Mouse (Mus musculus) liver, embryonic 11.5 days (tissue): ENCODE data around the gene Tor4a. TPM values are rescaled to one million over a fixed set of nuclear protein-coding genes. Genes with fewer than 3 reads are reported as not detected.

Experiments
- ATAC-seq: fragments of 200-750 bp; cut with Nextera tagmentation; replicated peaks from 2 replicates; pipeline ENCODE4 v1.8.0; 2017; ENCODE audit warnings: moderate number of reproducible peaks, mild to moderate bottlenecking, moderate TSS enrichment, moderate library complexity; ENCODE audit not compliant: low FRiP score
- DNase-seq: peaks from one replicate; pipeline ENCODE4 v3.0.0-alpha.2; 2017; ENCODE audit warnings: low spot score
- H3K27ac ChIP-seq: fragments of 300-500 bp; sonication (generic); 2 replicates; pipeline ENCODE4 v1.5.1; 2014; ENCODE audit warnings: mild to moderate bottlenecking, low read depth, low read length, control low read depth
- H3K27me3 ChIP-seq: fragments of 300-500 bp; sonication (generic); replicated peaks from 2 replicates; pipeline ENCODE4 v1.6.1; 2014; ENCODE audit warnings: low read length, mixed read lengths; ENCODE audit not compliant: control insufficient read depth, insufficient read depth
- H3K36me3 ChIP-seq: fragments of 300-500 bp; sonication (generic); 2 replicates; pipeline ENCODE4 v1.6.1; 2014; ENCODE audit warnings: mild to moderate bottlenecking, low read length, moderate library complexity, mixed read lengths; ENCODE audit not compliant: control insufficient read depth, insufficient read depth
- H3K4me1 ChIP-seq: fragments of 300-500 bp; sonication (generic); replicated peaks from 2 replicates; pipeline ENCODE4 v1.6.1; 2014; ENCODE audit warnings: low read length, mixed read lengths; ENCODE audit not compliant: control insufficient read depth, insufficient read depth
- H3K4me2 ChIP-seq: fragments of 300-500 bp; sonication (generic); 2 replicates; pipeline ENCODE4 v1.6.1; 2014; ENCODE audit warnings: mild to moderate bottlenecking, control low read depth, moderate library complexity
- H3K4me3 ChIP-seq: fragments of 300-500 bp; sonication (generic); 2 replicates; pipeline ENCODE4 v1.5.1; 2014; ENCODE audit warnings: low read depth, low read length, control low read depth
- H3K9ac ChIP-seq: fragments of 300-500 bp; sonication (generic); 2 replicates; pipeline ENCODE4 v1.6.1; 2014; ENCODE audit warnings: low read depth, low read length, control low read depth
- H3K9me3 ChIP-seq: fragments of 300-500 bp; sonication (generic); 2 replicates; pipeline ENCODE4 v1.6.1; 2016; ENCODE audit warnings: low read length, inconsistent platforms, mixed read lengths; ENCODE audit not compliant: control insufficient read depth
- WGBS: fragments of 180-500 bp; shearing (Covaris S2); extraction: QIAGEN DNeasy Blood & Tissue Kit; methylation state at CpG from one replicate; pipeline ENCODE4 v1.1.7; 2014; 5-methylcytosine and 5-hydroxymethylcytosine counted together
- polyA plus RNA-seq: library from polyadenylated mRNA; unstranded; fragments of >200 nt; fragmentation: Nextera tagmentation; extraction: Ambion mirVana; gene quantifications from 2 replicates; pipeline ENCODE4 v1.2.1, GENCODE M21; 2014

The Tor4a gene
- polyA plus RNA-seq, 1 experiment from 2014 or later: 12.1 TPM

- WGBS: 67% methylated on average over 4 of the region's 4 CpGs
- no peak; the same call in 1 of the 2 replicates for ATAC-seq
These were observed 7.0 kb upstream of the Tor4a start for GRCm38 (mm10) chr2:25203631-25204214.

GRCm38 (mm10) chr2:25200631-25201030 lies 3.9 kb upstream of the Tor4a start:
- Histone ChIP-seq H3K27ac (no peak overlapping the region), H3K4me3 (no peak overlapping the region), H3K27me3 (no peaks in the 10 kb centered on the region), H3K9me3 (no peaks in the 10 kb centered on the region), H3K9ac (no peak overlapping the region), H3K36me3 (peaks cover 43% of the 10 kb centered on the region), H3K4me1 (peaks cover 17% of the 10 kb centered on the region), H3K4me2 (no peak overlapping the region)
- DNase-seq (no peak), ATAC-seq (no peak)
- 83% methylated on average over 2 of the region's 2 CpGs for WGBS

More at GRCm38 (mm10) chr2:25203631-25204214, 7.0 kb upstream of the Tor4a start:
- Histone ChIP-seq H3K9me3 (no peaks in the 10 kb centered on the region), H3K4me3 (no peak overlapping the region), H3K27ac (no peak overlapping the region), H3K36me3 (peaks cover 54% of the 10 kb centered on the region), H3K4me2 (no peak overlapping the region), H3K27me3 (no peaks in the 10 kb centered on the region), H3K4me1 (no peaks in the 10 kb centered on the region), H3K9ac (no peak overlapping the region)
- DNase-seq: no peak

GRCm38 (mm10) chr2:25197946-25198345 lies 1.3 kb upstream of the Tor4a start:
- peak overlapping the region; percentile 92; the same call in 1 of the 2 replicates for H3K27ac ChIP-seq
- H3K4me2 ChIP-seq: no peak overlapping the region
- H3K9me3 ChIP-seq: no peaks in the 10 kb centered on the region
- H3K36me3 ChIP-seq: peaks cover 29% of the 10 kb centered on the region
- no peak overlapping the region for H3K4me3 ChIP-seq
- ATAC-seq: no peak
- no peaks in the 10 kb centered on the region; the same call in 1 of the 2 replicates for H3K27me3 ChIP-seq
- no peak for DNase-seq
- H3K9ac ChIP-seq: no peak overlapping the region
- H3K4me1 ChIP-seq: peaks cover 40% of the 10 kb centered on the region

- Histone ChIP-seq H3K27ac (peak overlapping the region; percentile 92), H3K4me2 (peak overlapping the region; percentile 84), H3K9me3 (no peaks in the 10 kb centered on the region), H3K36me3 (peaks cover 27% of the 10 kb centered on the region), H3K27me3 (no peaks in the 10 kb centered on the region; the same call in 1 of the 2 replicates), H3K4me3 (no peak overlapping the region; the same call in 1 of the 2 replicates), H3K9ac (no peak overlapping the region; the same call in 1 of the 2 replicates), H3K4me1 (peaks cover 40% of the 10 kb centered on the region)
- ATAC-seq: no peak
- WGBS: 25% methylated on average over 2 of the region's 2 CpGs
- DNase-seq: no peak
These were observed 505 bp upstream of the Tor4a start for GRCm38 (mm10) chr2:25197191-25197590.

- H3K36me3 ChIP-seq: peaks cover 15% of the 10 kb centered on the region
- peak; percentile 73 for DNase-seq
- ATAC-seq: peak; percentile 60
- H3K27me3 ChIP-seq: no peaks in the 10 kb centered on the region; the same call in 1 of the 2 replicates
- WGBS: 10% methylated on average over 55 of the region's 55 CpGs
- H3K4me3 ChIP-seq: peak overlapping the region; percentile 62
- peak overlapping the region; percentile 92 for H3K27ac ChIP-seq
- peaks cover 40% of the 10 kb centered on the region for H3K4me1 ChIP-seq
- H3K4me2 ChIP-seq: peak overlapping the region; percentile 84
- H3K9me3 ChIP-seq: no peaks in the 10 kb centered on the region
- H3K9ac ChIP-seq: peak overlapping the region; percentile 75
These were observed 1.2 kb downstream of the Tor4a start for GRCm38 (mm10) chr2:25195211-25196156.

- Histone ChIP-seq H3K36me3 (peaks cover 7% of the 10 kb centered on the region), H3K9ac (peak overlapping the region; percentile 75), H3K27me3 (no peaks in the 10 kb centered on the region; the same call in 1 of the 2 replicates), H3K9me3 (no peaks in the 10 kb centered on the region), H3K4me1 (peaks cover 40% of the 10 kb centered on the region), H3K4me3 (peak overlapping the region; percentile 62), H3K27ac (peak overlapping the region; percentile 92), H3K4me2 (peak overlapping the region; percentile 84)
- DNase-seq: no peak
- WGBS: 53% methylated on average over 17 of the region's 17 CpGs
- ATAC-seq: no peak
These were observed 2.1 kb downstream of the Tor4a start for GRCm38 (mm10) chr2:25194486-25195171.

- no peak for DNase-seq
- no peak for ATAC-seq
- Histone ChIP-seq H3K4me2 (peak overlapping the region; percentile 84), H3K36me3 (0 out of 2 replicates have a peak, but pooled peaks cover 2% of the 10 kb centered on the region), H3K4me1 (peaks cover 40% of the 10 kb centered on the region), H3K9ac (peak overlapping the region; percentile 75), H3K4me3 (peak overlapping the region; percentile 62), H3K27me3 (no peaks in the 10 kb centered on the region; the same call in 1 of the 2 replicates), H3K9me3 (no peaks in the 10 kb centered on the region), H3K27ac (peak overlapping the region; percentile 92)
- WGBS: 54% methylated on average over 5 of the region's 5 CpGs
These were observed 2.7 kb downstream of the Tor4a start for GRCm38 (mm10) chr2:25194006-25194405.

- Histone ChIP-seq H3K9me3 (no peaks in the 10 kb centered on the region), H3K27me3 (no peaks in the 10 kb centered on the region; the same call in 1 of the 2 replicates), H3K4me3 (peak overlapping the region; percentile 14; the same call in 1 of the 2 replicates), H3K4me1 (peaks cover 40% of the 10 kb centered on the region), H3K9ac (peak overlapping the region; percentile 75; the same call in 1 of the 2 replicates), H3K36me3 (0 out of 2 replicates have a peak, but pooled peaks cover 2% of the 10 kb centered on the region), H3K4me2 (peak overlapping the region; percentile 84), H3K27ac (peak overlapping the region; percentile 92; the same call in 1 of the 2 replicates)
- DNase-seq: peak; percentile 78
- 3% methylated on average over 6 of the region's 6 CpGs for WGBS
- ATAC-seq: peak; percentile 21
These were observed 3.3 kb downstream of the Tor4a start for GRCm38 (mm10) chr2:25193330-25193770.
